Mouse (Mus musculus): ENCODE measurements around the gene Uba7. TPM values are rescaled to one million over a fixed set of nuclear protein-coding genes. Genes with fewer than 3 reads are reported as not detected.

The Uba7 gene
- polyA plus RNA-seq, 1 experiment from 2014 or later = 43.8 TPM

GRCm38 (mm10) chr9:107967437-107967836, 7.9 kb upstream of the Uba7 start:
- H3K4me2 ChIP-seq (replicated peaks; ENCODE audit: low read depth) = no peak overlapping the region
- no peak overlapping the region for H3K4me3 ChIP-seq (ENCODE audit: low read depth, low read length)
- no peak overlapping the region for H3K9ac ChIP-seq (ENCODE audit: low read depth, low read length)
- H3K9me3 ChIP-seq (ENCODE audit: control insufficient read depth) = no peaks in the 10 kb centered on the region
- no peak for TF ChIP-seq CTCF (IDR thresholded peaks at IDR 0.05; ENCODE audit: low read depth)
- ATAC-seq = no peak
- no peaks in the 10 kb centered on the region for H3K27me3 ChIP-seq (replicated peaks; ENCODE audit: control insufficient read depth, insufficient read depth, low read length)
- H3K36me3 ChIP-seq (ENCODE audit: control insufficient read depth, insufficient read depth) = peaks cover 8% of the 10 kb centered on the region
- no peaks in the 10 kb centered on the region for H3K4me1 ChIP-seq (replicated peaks; ENCODE audit: control insufficient read depth, insufficient read depth, low read length)
- WGBS = 72% methylated on average over 6 of the region's 6 CpGs
- H3K27ac ChIP-seq (ENCODE audit: low read depth, low read length) = no peak overlapping the region

GRCm38 (mm10) chr9:107968531-107968930, 6.8 kb upstream of the Uba7 start:
- Histone ChIP-seq H3K4me2 (replicated peaks; ENCODE audit: low read depth) (no peak overlapping the region), H3K27ac (ENCODE audit: low read depth, low read length) (no peak overlapping the region), H3K4me3 (ENCODE audit: low read depth, low read length) (no peak overlapping the region), H3K9ac (ENCODE audit: low read depth, low read length) (no peak overlapping the region), H3K4me1 (replicated peaks; ENCODE audit: control insufficient read depth, insufficient read depth, low read length) (no peaks in the 10 kb centered on the region), H3K9me3 (ENCODE audit: control insufficient read depth) (no peaks in the 10 kb centered on the region), H3K36me3 (ENCODE audit: control insufficient read depth, insufficient read depth) (peaks cover 8% of the 10 kb centered on the region), H3K27me3 (replicated peaks; ENCODE audit: control insufficient read depth, insufficient read depth, low read length) (no peaks in the 10 kb centered on the region)
- ATAC-seq = no peak
- no peak for TF ChIP-seq CTCF (IDR thresholded peaks at IDR 0.05; ENCODE audit: low read depth)
- 93% methylated on average over 7 of the region's 7 CpGs for WGBS

- Histone ChIP-seq H3K36me3 (ENCODE audit: control insufficient read depth, insufficient read depth) (peaks cover 8% of the 10 kb centered on the region; the same call in 1 of the 2 replicates), H3K27me3 (replicated peaks; ENCODE audit: control insufficient read depth, insufficient read depth, low read length) (no peaks in the 10 kb centered on the region), H3K27ac (ENCODE audit: low read depth, low read length) (no peak overlapping the region), H3K4me2 (replicated peaks; ENCODE audit: low read depth) (no peak overlapping the region), H3K4me3 (ENCODE audit: low read depth, low read length) (no peak overlapping the region), H3K9ac (ENCODE audit: low read depth, low read length) (no peak overlapping the region), H3K4me1 (replicated peaks; ENCODE audit: control insufficient read depth, insufficient read depth, low read length) (no peaks in the 10 kb centered on the region), H3K9me3 (ENCODE audit: control insufficient read depth) (no peaks in the 10 kb centered on the region)
- TF ChIP-seq CTCF (IDR thresholded peaks at IDR 0.05; ENCODE audit: low read depth) = no peak
- 90% methylated on average over 5 of the region's 5 CpGs for WGBS
- ATAC-seq = no peak
Measured at GRCm38 (mm10) chr9:107970311-107970710, 5.0 kb upstream of the Uba7 start.

GRCm38 (mm10) chr9:107971690-107972541, 3.4 kb upstream of the Uba7 start:
- peaks cover 7% of the 10 kb centered on the region; the same call in 1 of the 2 replicates for H3K4me1 ChIP-seq (replicated peaks; ENCODE audit: control insufficient read depth, insufficient read depth, low read length)

GRCm38 (mm10) chr9:107974491-107975171, 674 bp upstream of the Uba7 start:
- Histone ChIP-seq H3K9ac (ENCODE audit: low read depth, low read length) (no peak overlapping the region), H3K36me3 (ENCODE audit: control insufficient read depth, insufficient read depth) (peaks cover 36% of the 10 kb centered on the region), H3K4me3 (ENCODE audit: low read depth, low read length) (no peak overlapping the region), H3K4me2 (replicated peaks; ENCODE audit: low read depth) (peak overlapping the region; percentile 78), H3K4me1 (replicated peaks; ENCODE audit: control insufficient read depth, insufficient read depth, low read length) (peaks cover 7% of the 10 kb centered on the region; the same call in 1 of the 2 replicates), H3K9me3 (ENCODE audit: control insufficient read depth) (no peaks in the 10 kb centered on the region), H3K27ac (ENCODE audit: low read depth, low read length) (no peak overlapping the region; the same call in 1 of the 2 replicates), H3K27me3 (replicated peaks; ENCODE audit: control insufficient read depth, insufficient read depth, low read length) (no peaks in the 10 kb centered on the region)
- no peak for TF ChIP-seq CTCF (IDR thresholded peaks at IDR 0.05; ENCODE audit: low read depth)
- ATAC-seq = no peak
- WGBS = 74% methylated on average over 10 of the region's 10 CpGs

More at GRCm38 (mm10) chr9:107971690-107972541, 3.4 kb upstream of the Uba7 start:
- ATAC-seq = peak; percentile 11; the same call in 1 of the 2 replicates
- 53% methylated on average over 8 of the region's 8 CpGs for WGBS
- no peak for TF ChIP-seq CTCF (IDR thresholded peaks at IDR 0.05; ENCODE audit: low read depth)
- no peak overlapping the region for H3K4me2 ChIP-seq (replicated peaks; ENCODE audit: low read depth)
- H3K36me3 ChIP-seq (ENCODE audit: control insufficient read depth, insufficient read depth) = peaks cover 12% of the 10 kb centered on the region; the same call in 1 of the 2 replicates
- H3K9me3 ChIP-seq (ENCODE audit: control insufficient read depth) = no peaks in the 10 kb centered on the region
- no peaks in the 10 kb centered on the region for H3K27me3 ChIP-seq (replicated peaks; ENCODE audit: control insufficient read depth, insufficient read depth, low read length)
- H3K9ac ChIP-seq (ENCODE audit: low read depth, low read length) = no peak overlapping the region
- 0 out of 2 replicates have a peak overlapping the region, but pooled peaks have one; percentile 24 for H3K27ac ChIP-seq (ENCODE audit: low read depth, low read length)
- H3K4me3 ChIP-seq (ENCODE audit: low read depth, low read length) = no peak overlapping the region

GRCm38 (mm10) chr9:107978815-107979214, 3.5 kb downstream of the Uba7 start:
- ATAC-seq = no peak
- no peaks in the 10 kb centered on the region for H3K9me3 ChIP-seq (ENCODE audit: control insufficient read depth)
- peaks cover 10% of the 10 kb centered on the region; the same call in 1 of the 2 replicates for H3K4me1 ChIP-seq (replicated peaks; ENCODE audit: control insufficient read depth, insufficient read depth, low read length)
- H3K27me3 ChIP-seq (replicated peaks; ENCODE audit: control insufficient read depth, insufficient read depth, low read length) = no peaks in the 10 kb centered on the region
- H3K4me2 ChIP-seq (replicated peaks; ENCODE audit: low read depth) = no peak overlapping the region
- no peak for TF ChIP-seq CTCF (IDR thresholded peaks at IDR 0.05; ENCODE audit: low read depth)
- no peak overlapping the region for H3K9ac ChIP-seq (ENCODE audit: low read depth, low read length)
- no peak overlapping the region for H3K4me3 ChIP-seq (ENCODE audit: low read depth, low read length)
- H3K27ac ChIP-seq (ENCODE audit: low read depth, low read length) = no peak overlapping the region
- 90% methylated on average over 12 of the region's 12 CpGs for WGBS
- H3K36me3 ChIP-seq (ENCODE audit: control insufficient read depth, insufficient read depth) = peaks cover 43% of the 10 kb centered on the region

Measured in intestine, postnatal 0 days (tissue).